Mouse (Mus musculus): ENCODE data around the gene Gpr4.

Gpr4 gene

GRCm38 (mm10) chr7:19229404-19229803 is 17.1 kb downstream of the Gpr4 start:
- DNase-seq (ENCODE audit: low spot score), result no peak

DNA sequence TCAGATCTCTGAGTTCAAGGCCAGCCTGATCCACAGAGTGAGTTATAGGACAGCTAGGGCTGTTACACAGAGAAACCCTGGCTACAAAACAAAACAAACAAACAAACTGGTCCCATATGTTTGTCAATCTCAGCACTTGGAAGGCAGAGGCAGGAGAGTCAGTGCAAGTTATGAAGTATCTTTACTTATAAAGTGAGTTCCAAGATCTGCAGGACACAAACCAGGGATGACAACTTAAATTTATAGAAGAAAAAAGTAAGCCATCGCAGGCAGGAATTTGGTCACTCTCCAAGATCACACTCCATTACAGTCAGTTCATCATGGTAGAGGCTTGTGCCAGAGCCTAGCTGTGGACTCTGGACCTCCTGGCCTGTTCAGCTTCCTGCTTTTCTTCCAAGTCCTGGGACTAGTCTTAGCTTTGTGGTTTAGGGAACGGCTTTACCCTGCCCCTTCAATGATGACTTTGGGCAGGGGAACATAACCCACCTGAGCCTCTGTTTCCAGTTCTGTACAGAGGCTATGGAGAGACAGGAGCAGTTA is 17.8 kb downstream of the Gpr4 start:
- no peak for DNase-seq (ENCODE audit: low spot score)

- DNase-seq (ENCODE audit: low spot score), result no peak
These were observed 18.6 kb downstream of the Gpr4 start for GRCm38 (mm10) chr7:19230899-19231298.

DNA sequence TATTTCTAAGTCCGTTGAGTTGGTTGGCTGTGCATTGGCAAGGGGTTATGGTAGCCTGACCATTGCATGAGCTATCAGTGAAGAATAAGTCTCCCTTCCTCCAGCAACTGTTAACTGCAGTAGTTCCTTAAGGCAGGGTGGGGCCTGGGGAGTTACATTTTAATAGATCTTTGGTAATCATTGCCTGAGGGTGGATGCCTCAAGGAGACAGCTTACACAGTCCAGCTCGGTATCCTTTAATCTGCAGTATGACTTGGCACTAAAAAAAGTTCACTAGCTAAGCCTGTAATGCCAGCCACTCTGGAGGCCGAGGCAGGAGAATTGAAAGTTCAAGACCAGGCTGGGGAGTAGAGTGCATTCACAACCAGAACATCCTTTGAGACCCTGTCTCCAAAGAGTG is 19.5 kb downstream of the Gpr4 start:
- no peak for DNase-seq (ENCODE audit: low spot score)

DNA sequence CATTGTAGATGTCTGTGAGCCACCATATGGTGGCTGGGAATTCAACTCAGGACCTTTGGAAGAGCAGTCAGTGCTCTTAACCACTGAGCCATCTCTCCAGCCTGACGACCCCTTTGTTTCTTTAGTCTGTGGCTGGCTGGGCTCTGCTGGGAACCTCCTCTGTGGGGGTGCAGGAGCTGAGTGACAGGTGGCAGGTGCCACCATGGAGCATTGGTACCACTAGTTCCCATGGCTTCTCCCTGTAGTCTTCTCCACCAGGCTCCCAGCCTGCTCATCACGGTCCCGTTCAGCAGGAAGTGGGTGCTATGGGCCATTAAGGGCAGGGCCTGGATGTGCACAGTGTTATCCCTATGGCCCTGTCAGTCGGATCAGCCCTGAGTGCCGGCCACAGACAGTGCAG is 22.3 kb downstream of the Gpr4 start:
- no peak for DNase-seq (ENCODE audit: low spot score)

DNA sequence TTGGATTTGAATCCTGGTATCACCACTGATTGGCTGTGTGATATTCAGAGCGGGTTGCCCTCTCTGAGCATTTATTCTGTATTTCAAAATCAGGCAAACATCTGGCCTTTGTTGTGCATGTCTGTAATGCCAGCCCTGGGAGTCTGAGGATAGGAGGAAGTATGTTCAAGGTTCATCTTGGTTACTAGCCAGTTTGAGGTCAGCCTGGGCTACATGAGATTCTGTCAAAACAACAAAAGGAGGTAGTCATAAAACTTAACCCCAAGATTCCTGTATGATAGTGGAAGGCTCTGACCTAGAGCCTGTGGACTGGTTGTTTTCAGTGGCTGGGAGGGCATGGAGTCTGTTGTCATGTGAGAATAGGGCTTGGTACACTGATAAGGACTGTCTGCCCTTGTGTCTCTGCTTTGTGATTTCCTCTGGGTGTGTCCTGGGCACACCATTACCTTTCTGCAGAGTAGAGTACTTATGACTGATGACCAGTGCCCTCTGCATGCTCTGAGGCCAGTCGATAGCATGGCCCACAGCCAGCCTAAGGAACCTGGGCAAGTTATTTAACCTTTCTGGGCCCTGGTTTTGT is 22.8 kb downstream of the Gpr4 start:
- DNase-seq (ENCODE audit: low spot score), result no peak

DNA sequence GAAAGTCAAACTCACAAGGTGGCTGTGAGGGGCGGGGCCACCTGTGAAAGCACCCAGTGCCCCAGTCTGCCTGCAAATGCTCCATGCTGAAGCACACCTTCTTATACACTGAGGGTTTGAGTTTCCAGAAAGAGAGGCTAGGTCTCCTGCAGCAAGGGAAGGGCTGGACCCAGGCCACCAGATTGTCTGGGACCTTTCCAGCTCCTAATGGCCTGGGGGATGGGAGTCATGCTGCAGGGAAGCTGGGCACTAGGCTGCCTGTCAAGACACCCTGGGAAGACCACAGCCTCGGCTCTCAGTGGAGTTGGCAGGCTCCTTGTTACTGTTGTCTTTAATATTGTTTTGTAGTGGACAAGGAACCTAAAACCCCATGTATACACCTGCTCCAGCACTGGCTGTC is 24.1 kb downstream of the Gpr4 start:
- DNase-seq (ENCODE audit: low spot score), result no peak

- no peak for DNase-seq (ENCODE audit: low spot score)
These were observed 26.0 kb downstream of the Gpr4 start for GRCm38 (mm10) chr7:19238344-19238743.

GRCm38 (mm10) chr7:19239423-19239822 is 27.1 kb downstream of the Gpr4 start:
- DNase-seq (ENCODE audit: low spot score), result peak; percentile 93

DNA sequence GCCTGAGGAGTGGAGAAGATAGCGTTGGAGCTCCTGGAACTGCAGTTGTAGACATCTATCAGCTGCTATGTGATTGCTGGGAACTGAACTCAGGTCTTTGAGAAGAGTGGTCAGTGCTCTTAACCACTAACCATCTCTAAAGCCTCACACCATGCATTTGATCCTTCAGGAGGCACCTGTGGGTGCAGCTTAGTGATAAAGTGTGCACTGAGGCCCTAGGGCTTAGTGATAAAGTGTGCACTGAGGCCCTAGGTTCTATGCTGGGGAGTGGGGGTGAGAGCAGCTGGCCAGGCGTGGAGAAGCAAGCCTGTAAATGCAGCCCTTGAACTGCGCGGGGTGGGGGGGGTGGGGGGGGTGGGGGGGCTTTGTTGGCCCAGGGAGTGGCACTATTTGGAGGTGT is 27.6 kb downstream of the Gpr4 start:
- DNase-seq (ENCODE audit: low spot score), result no peak

DNA sequence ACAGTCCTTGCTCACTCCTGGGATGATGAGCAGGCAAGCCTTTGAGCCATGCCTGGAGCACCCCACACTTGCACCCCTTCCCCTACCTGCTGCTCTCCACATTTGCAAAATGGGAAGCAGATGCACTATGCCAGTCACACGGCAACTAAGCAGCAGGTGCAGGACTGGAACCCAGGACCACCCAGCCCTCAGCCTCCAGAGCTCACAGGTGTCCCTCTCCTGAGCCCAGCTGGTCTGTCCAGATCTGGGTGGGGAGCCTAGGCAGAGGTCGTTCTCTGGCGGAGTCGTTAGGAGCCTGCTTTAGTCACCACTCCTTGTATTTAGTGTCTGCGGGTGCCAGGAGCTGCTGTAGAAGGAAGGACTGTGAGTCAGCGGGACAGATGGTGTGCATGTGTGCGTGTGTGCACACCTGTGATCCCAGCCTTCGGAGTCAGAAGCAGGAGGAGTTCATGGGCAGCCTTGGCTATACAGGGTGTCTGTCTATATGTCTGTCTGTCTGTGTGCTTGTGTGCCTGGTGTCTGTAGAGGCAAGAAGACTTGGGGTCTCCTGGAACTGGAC is 28.6 kb downstream of the Gpr4 start:
- no peak for DNase-seq (ENCODE audit: low spot score)

DNA sequence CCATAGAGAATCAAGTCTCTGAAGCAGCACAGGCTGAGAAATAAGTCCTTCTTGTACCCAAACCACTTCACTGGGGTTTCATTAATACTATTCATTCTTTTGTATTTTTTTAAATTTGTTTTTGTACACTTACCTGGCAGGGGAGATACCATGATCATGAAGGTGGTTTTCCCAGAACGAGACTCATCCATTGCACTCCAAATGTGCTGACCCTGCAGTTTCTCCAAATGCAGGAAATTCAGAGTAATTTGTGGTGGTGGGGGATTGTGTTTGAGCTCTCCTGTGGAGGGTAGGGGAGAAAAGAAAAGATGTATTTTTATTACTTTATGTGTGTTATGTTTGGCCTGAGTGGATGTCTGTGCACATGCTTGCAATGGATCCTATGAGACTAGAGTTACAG is 29.7 kb downstream of the Gpr4 start:
- DNase-seq (ENCODE audit: low spot score), result no peak

DNA sequence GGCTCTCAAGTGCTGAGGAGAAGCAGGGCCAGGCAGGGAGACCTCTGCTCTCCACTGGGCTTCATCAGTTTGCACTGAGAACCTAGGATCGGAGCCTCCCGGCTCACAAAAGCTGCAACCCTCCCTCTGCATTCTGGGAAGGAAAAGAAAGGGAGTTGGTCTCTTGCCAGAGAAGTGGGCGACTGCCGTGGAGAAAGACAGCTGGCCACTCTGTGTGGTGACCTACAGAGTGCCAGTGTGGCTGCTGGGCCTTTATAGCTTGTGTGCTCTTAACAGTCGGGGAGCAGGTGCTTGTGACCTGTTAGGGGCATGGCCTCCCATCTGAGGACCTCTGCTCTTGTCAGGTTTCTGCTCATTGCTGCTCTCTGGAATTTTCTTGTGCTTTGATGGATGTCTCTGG is 31.5 kb downstream of the Gpr4 start:
- DNase-seq (ENCODE audit: low spot score), result no peak

GRCm38 (mm10) chr7:19245083-19245482 is 32.7 kb downstream of the Gpr4 start:
- no peak for DNase-seq (ENCODE audit: low spot score)

DNA sequence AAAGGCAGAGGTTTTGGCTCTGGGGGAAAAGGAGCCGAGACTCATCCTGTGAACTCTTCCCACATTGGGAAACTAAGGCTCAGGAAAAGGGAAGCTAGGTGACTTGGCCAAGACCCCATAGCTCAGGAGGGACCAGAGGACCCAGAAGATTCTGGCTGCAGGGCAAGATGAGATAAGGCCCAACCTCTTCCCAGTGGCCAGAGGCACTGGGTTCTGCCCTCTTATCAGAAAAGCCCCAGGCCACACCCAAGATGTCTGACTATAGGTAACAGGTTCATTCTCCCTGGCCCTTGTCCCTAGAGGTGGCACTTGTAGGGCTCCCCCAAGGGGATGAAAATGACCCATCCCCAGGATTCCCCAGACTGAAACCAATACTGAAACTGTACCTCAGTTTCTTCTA is 34.5 kb downstream of the Gpr4 start:
- no peak for DNase-seq (ENCODE audit: low spot score)

GRCm38 (mm10) chr7:19247511-19247910 is 35.2 kb downstream of the Gpr4 start:
- DNase-seq (ENCODE audit: low spot score), result no peak

GRCm38 (mm10) chr7:19252078-19252477 is 39.7 kb downstream of the Gpr4 start:
- DNase-seq (ENCODE audit: low spot score), result no peak

DNA sequence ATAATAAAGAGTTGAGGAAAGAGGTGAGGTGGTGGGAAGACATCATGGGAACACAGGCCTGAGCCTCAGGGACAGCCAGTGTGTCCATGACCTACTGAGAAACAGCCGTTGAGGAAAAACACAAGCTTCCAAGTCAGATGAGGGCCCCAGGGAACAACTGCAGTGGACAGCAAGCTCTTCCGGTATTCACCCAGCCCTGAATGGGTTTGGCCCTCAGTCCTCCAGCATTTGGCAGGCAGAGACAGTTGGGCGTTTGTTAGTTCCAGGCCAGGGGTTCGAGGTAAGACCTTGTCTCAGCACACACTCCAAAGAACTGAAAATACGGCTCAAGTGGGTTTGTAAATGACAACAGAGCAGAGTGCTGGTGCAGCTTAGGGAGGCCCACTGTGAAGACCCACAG is 41.1 kb downstream of the Gpr4 start:
- DNase-seq (ENCODE audit: low spot score), result no peak

DNA sequence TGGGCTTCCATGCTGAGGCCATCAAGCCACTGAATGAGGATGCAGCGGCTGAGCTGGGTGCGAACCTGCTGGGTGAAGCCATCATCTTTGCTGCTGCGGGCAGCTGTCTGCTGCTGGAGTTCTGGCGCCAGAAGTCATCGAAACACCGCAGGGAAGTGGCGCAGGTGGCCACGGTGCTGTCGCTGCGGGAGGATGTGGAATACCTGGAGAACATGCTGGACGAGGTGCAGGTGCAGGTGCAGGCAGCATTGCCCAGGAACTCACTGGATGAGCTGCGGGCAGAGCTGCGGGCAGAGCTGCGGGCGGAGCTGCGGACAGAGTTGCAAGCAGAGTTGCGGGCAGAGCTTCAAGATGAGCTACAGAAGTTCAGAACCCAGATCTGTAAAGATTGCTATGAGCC is 43.1 kb downstream of the Gpr4 start:
- no peak for DNase-seq (ENCODE audit: low spot score)

DNA sequence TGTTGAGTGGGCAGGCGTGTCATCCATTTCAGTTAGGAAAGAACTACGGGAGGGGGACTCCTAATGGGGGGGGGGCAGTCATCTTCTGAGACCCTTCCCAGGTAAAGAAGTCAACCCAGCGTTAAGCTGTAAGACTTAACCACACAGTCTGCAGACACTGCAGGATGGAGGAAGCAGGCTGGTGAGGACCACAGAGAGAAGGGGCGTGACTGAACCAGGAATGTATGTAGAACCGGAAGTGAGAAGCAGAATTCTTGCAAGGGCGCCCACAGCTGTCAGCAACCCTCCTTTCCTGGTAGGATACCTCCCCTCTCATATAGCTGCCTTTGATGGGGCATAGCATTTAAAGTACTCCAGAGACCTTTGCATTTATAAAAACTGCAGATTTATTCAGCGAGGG is 44.2 kb downstream of the Gpr4 start:
- DNase-seq (ENCODE audit: low spot score), result no peak

- peak; percentile 70 for DNase-seq (ENCODE audit: low spot score)
These were observed 45.2 kb downstream of the Gpr4 start for GRCm38 (mm10) chr7:19257390-19258022.

DNA sequence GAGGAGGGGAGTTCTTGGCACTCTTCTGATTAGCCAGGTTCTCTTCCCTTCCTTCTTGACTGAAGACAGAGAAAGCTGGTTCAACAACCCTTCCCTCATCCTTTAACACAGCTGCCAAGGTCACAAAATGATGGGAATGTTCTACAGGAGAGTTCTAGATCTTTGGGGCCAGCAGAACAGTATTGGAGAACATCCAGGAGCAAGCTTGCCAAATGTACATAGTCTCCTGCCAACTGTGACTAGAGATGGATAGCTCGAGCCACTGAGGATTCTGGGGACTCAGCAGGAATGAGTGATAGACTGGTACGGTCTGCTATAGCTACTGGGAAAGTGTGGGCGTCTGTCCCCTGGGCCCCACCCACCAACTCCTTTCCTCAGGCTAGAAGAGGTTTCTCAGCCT is 46.0 kb downstream of the Gpr4 start:
- no peak for DNase-seq (ENCODE audit: low spot score)

GRCm38 (mm10) chr7:19265147-19265546 is 52.8 kb downstream of the Gpr4 start:
- DNase-seq (ENCODE audit: low spot score), result no peak
